Mouse (Mus musculus) heart, adult 2 months (tissue): Measurements from ENCODE around the gene Mup12. TPM values are rescaled to one million over a fixed set of nuclear protein-coding genes. Genes with fewer than 3 reads are reported as not detected.
"Not testable (repeated sequence)": the region's sequence is repeated elsewhere in the genome, so short reads cannot be mapped to it uniquely, and the experiment has no call there.

Experiments used
- DNase-seq, 2 experiments: peaks; one replicate each; pipeline ENCODE4 v3.0.0; 2021
- H3K27ac ChIP-seq: fragments of 200-600 bp; 2 replicates; pipeline ENCODE4 v1.8.1; 2022
- H3K27me3 ChIP-seq: fragments of 200-500 bp; 2 replicates; pipeline ENCODE4 v1.6.1; 2012; ENCODE audit warnings: mild to moderate bottlenecking, low read length, inconsistent platforms, mixed read lengths; ENCODE audit not compliant: control insufficient read depth, insufficient read depth
- H3K36me3 ChIP-seq: fragments of 200-500 bp; 2 replicates; pipeline ENCODE4 v1.6.1; 2012; ENCODE audit warnings: low read length, inconsistent platforms; ENCODE audit not compliant: control insufficient read depth, insufficient read depth
- H3K4me1 ChIP-seq: fragments of 200-500 bp; 2 replicates; pipeline ENCODE4 v1.6.1; 2011; ENCODE audit warnings: low read length; ENCODE audit not compliant: control insufficient read depth, insufficient read depth
- H3K4me3 ChIP-seq: fragments of 200-600 bp; 2 replicates; pipeline ENCODE4 v1.8.1; 2022
- H3K79me2 ChIP-seq: fragments of 200-500 bp; replicated peaks from 2 replicates; pipeline ENCODE4 v1.6.1; 2012; ENCODE audit warnings: mild to moderate bottlenecking, inconsistent platforms, low read length, moderate library complexity, mixed read lengths; ENCODE audit not compliant: control insufficient read depth, insufficient read depth
- H3K9ac ChIP-seq: fragments of 200-500 bp; 2 replicates; pipeline ENCODE4 v1.6.1; 2012; ENCODE audit warnings: low read depth, mild to moderate bottlenecking, control low read depth, inconsistent platforms, low read length, mixed read lengths
- WGBS: fragments of 180-500 bp; shearing (Covaris S2); methylation state at CpG from one replicate; pipeline ENCODE4 v1.1.7; 2018; 5-methylcytosine and 5-hydroxymethylcytosine counted together
- intact Hi-C: fragments of 180-260 bp; cut with DNase I; formaldehyde crosslinking; loops from one replicate; pipeline ENCODE4 v1.15.1; 2025
- long read RNA-seq: library from polyadenylated mRNA; stranded (forward); transcript quantifications from one replicate; pipeline ENCODE4 v2.0.0, GENCODE M21; 2021
- polyA plus RNA-seq: library from polyadenylated mRNA; depleted of rRNA; stranded (reverse); fragments of >200 nt; gene quantifications from 2 replicates; pipeline ENCODE4 v1.2.3, GENCODE M21; 2012; rRNA removed
- total RNA-seq, 2 experiments: library from RNA; stranded (reverse); gene quantifications; 2 replicates each; pipeline ENCODE4 v1.2.3; 2021

The Mup12 gene
- not detected for total RNA-seq
- not detected in 2 replicates for polyA plus RNA-seq
- long read RNA-seq = 0 reads

- 90% methylated on average over 3 of the region's 4 CpGs for WGBS
- H3K4me1 ChIP-seq, H3K79me2 ChIP-seq, DNase-seq, H3K27me3 ChIP-seq, H3K27ac ChIP-seq, H3K4me3 ChIP-seq, H3K9ac ChIP-seq, intact Hi-C loops, H3K36me3 ChIP-seq: not testable (repeated sequence)
Observed at GRCm38 (mm10) chr4:60741226-60741625, at the start of gene Mup12. Gene Mup12 (minus strand): TSS chr4:60741326.

Other genes with a start within 250 kb of the Mup12 start
- not detected for gene Mup1, start 239.4 kb downstream of the Mup12 start, total RNA-seq
- not detected in 2 replicates for gene Mup1, start 239.4 kb downstream of the Mup12 start, polyA plus RNA-seq
- gene Mup10, start 159.1 kb downstream of the Mup12 start, total RNA-seq = not detected
- not detected in 2 replicates for gene Mup10, start 159.1 kb downstream of the Mup12 start, polyA plus RNA-seq
- not detected for gene Mup11, start 78.9 kb downstream of the Mup12 start, total RNA-seq
- gene Mup11, start 78.9 kb downstream of the Mup12 start, polyA plus RNA-seq = not detected in 2 replicates
- 1 to 10 TPM in 1 of 2 experiments, not detected in 1; 4.3 TPM for gene Mup22, start 80.1 kb upstream of the Mup12 start, total RNA-seq
- 0.56 TPM in 1 of 2 replicates, not detected in the other for gene Mup22, start 80.1 kb upstream of the Mup12 start, polyA plus RNA-seq